9 mouse cellular contexts compared by ENCODE assay signal in genomic region chr16:22547741-22548140, GRCm38 (mm10).
DNase-seq lines count a peak whose midpoint lies in the region; ATAC-seq and TF ChIP-seq lines count a peak whose summit lies in the region.
"Had no signal": no experiment of that assay in that cellular context is flagged by ENCODE, and none has a peak within 500 bp of the region (broad histone marks: within the 10 kb centered on the region; RNA-seq: fewer than 3 reads in every experiment).

No protein-coding gene starts in this region.

- no peaks in the 10 kb centered on the region for H3K27me3 ChIP-seq in kidney, embryonic 15.5 days
- H3K27me3 ChIP-seq in forebrain, embryonic 12.5 days, result peaks cover 30% of the 10 kb centered on the region
- no peaks in the 10 kb centered on the region for H3K27me3 ChIP-seq in limb, embryonic 11.5 days (ENCODE audit: control insufficient read depth, insufficient read depth, low read length)
- peaks cover 7% of the 10 kb centered on the region for H3K27me3 ChIP-seq in myocyte (ENCODE audit: control insufficient read depth, insufficient read depth, insufficient read length)

- H3K4me1 ChIP-seq in kidney, embryonic 15.5 days, result peaks cover 37% of the 10 kb centered on the region
- peaks cover 11% of the 10 kb centered on the region for H3K4me1 ChIP-seq in forebrain, embryonic 12.5 days
- no peaks in the 10 kb centered on the region for H3K4me1 ChIP-seq in limb, embryonic 11.5 days (ENCODE audit: control insufficient read depth, insufficient read depth, low read length)

- no peak overlapping the region for H3ac ChIP-seq in myocyte (ENCODE audit: control insufficient read depth, insufficient read length)

- no peak for ATAC-seq in kidney, embryonic 15.5 days (replicated peaks; ENCODE audit: low FRiP score)
- ATAC-seq in forebrain, embryonic 12.5 days (ENCODE audit: low FRiP score), result peak; percentile 18; the same call in 1 of the 2 replicates
- ATAC-seq in limb, embryonic 11.5 days (ENCODE audit: insufficient number of reproducible peaks, low FRiP score, low TSS enrichment, low read depth), result no peak

- 58% methylated on average over 10 of the region's 10 CpGs for WGBS in kidney, embryonic 15.5 days
- WGBS in forebrain, embryonic 12.5 days, result 56% methylated on average over 10 of the region's 10 CpGs
- WGBS in limb, embryonic 11.5 days, result 57% methylated on average over 10 of the region's 10 CpGs

- no peak for DNase-seq in kidney, adult 11 months
- DNase-seq in limb, embryonic 11.5 days (ENCODE audit: low spot score), result peak; percentile 22
- DNase-seq in urinary bladder, postnatal 14 days (ENCODE audit: low spot score), result no peak
- DNase-seq in gastrocnemius, postnatal 4 days (ENCODE audit: low spot score in 2 of 2), result no peak
- DNase-seq in frontal cortex, adult 2 months (ENCODE audit: extremely low spot score in 1 of 2, low spot score in 1 of 2), result no peak

- H3K9ac ChIP-seq in kidney, embryonic 15.5 days, result no peak overlapping the region
- H3K9ac ChIP-seq in forebrain, embryonic 12.5 days, result no peak overlapping the region
- no peak overlapping the region for H3K9ac ChIP-seq in limb, embryonic 11.5 days (ENCODE audit: low read length)

- H3K4me2 ChIP-seq in kidney, embryonic 15.5 days, result peak overlapping the region; percentile 66
- peak overlapping the region; percentile 65 for H3K4me2 ChIP-seq in forebrain, embryonic 12.5 days
- peak overlapping the region; percentile 50; the same call in 1 of the 2 replicates for H3K4me2 ChIP-seq in limb, embryonic 11.5 days (ENCODE audit: low read depth, severe bottlenecking)
- peak overlapping the region; percentile 30 for H3K4me2 ChIP-seq in myocyte (ENCODE audit: low read depth)

- H3K4me3 ChIP-seq in kidney, embryonic 15.5 days (replicated peaks), result peak overlapping the region; percentile 44
- no peak overlapping the region for H3K4me3 ChIP-seq in forebrain, embryonic 12.5 days (replicated peaks)
- no peak overlapping the region for H3K4me3 ChIP-seq in limb, embryonic 11.5 days (ENCODE audit: low read depth, low read length)
- H3K4me3 ChIP-seq in myocyte, result no peak overlapping the region

- no peaks in the 10 kb centered on the region for H3K9me3 ChIP-seq in kidney, embryonic 15.5 days (replicated peaks)
- no peaks in the 10 kb centered on the region for H3K9me3 ChIP-seq in forebrain, embryonic 12.5 days
- H3K9me3 ChIP-seq in limb, embryonic 11.5 days (ENCODE audit: control insufficient read depth, low read length), result no peaks in the 10 kb centered on the region
- H3K9me3 ChIP-seq: G1E had no signal

- no peak for TF ChIP-seq POLR2A in myocyte (IDR thresholded peaks at IDR 0.05; ENCODE audit: insufficient read length, low read depth)

- no peaks in the 10 kb centered on the region for H3K79me2 ChIP-seq in myocyte (ENCODE audit: control insufficient read depth, insufficient read depth)

- no peak overlapping the region for H3K27ac ChIP-seq in kidney, embryonic 15.5 days
- no peak overlapping the region for H3K27ac ChIP-seq in forebrain, embryonic 12.5 days
- H3K27ac ChIP-seq in limb, embryonic 11.5 days (replicated peaks; ENCODE audit: low read depth, low read length), result no peak overlapping the region

- no peaks in the 10 kb centered on the region for H3K36me3 ChIP-seq in kidney, embryonic 15.5 days
- no peaks in the 10 kb centered on the region for H3K36me3 ChIP-seq in forebrain, embryonic 12.5 days (replicated peaks)
- H3K36me3 ChIP-seq in limb, embryonic 11.5 days (ENCODE audit: control insufficient read depth, insufficient read depth, low read length), result no peaks in the 10 kb centered on the region
- no peaks in the 10 kb centered on the region for H3K36me3 ChIP-seq in myocyte (ENCODE audit: control insufficient read depth, insufficient read depth)
- H3K36me3 ChIP-seq: G1E had no signal

TF ChIP-seq in myocyte, 11 proteins besides CTCF, POLR2A, EP300 and RAD21:
- no peak for TF ChIP-seq REST (IDR thresholded peaks at IDR 0.05; ENCODE audit: insufficient read depth, insufficient read length)
- TF ChIP-seq TCF3 (IDR thresholded peaks at IDR 0.05; ENCODE audit: insufficient read length, low read depth), result no peak
- no peak for TF ChIP-seq MYOG (IDR thresholded peaks at IDR 0.05; ENCODE audit: control insufficient read depth in 1 of 3, insufficient read depth in 1 of 3, insufficient read length in 2 of 3, low read depth in 2 of 3)
